Mouse (Mus musculus): Measurements from ENCODE around the gene Slc6a6. TPM values are rescaled to one million over a fixed set of nuclear protein-coding genes. Genes with fewer than 3 reads are reported as not detected.

The Slc6a6 gene
- total RNA-seq, 1 experiment from 2014 or later = 36.7 TPM

GRCm38 (mm10) chr6:91689231-91689630, 5.4 kb downstream of the Slc6a6 start:
- no peak for ATAC-seq (replicated peaks in 1 of 2; ENCODE audit: insufficient read depth in 1 of 2, low FRiP score in 2 of 2, low TSS enrichment in 1 of 2, low read depth in 1 of 2, poor library complexity in 2 of 2, severe bottlenecking in 2 of 2)

- ATAC-seq (replicated peaks in 1 of 2; ENCODE audit: insufficient read depth in 1 of 2, low FRiP score in 2 of 2, low TSS enrichment in 1 of 2, low read depth in 1 of 2, poor library complexity in 2 of 2, severe bottlenecking in 2 of 2) = no peak
Measured at GRCm38 (mm10) chr6:91690222-91690621, 6.4 kb downstream of the Slc6a6 start.

- ATAC-seq (replicated peaks in 1 of 2; ENCODE audit: insufficient read depth in 1 of 2, low FRiP score in 2 of 2, low TSS enrichment in 1 of 2, low read depth in 1 of 2, poor library complexity in 2 of 2, severe bottlenecking in 2 of 2) = no peak
Measured at GRCm38 (mm10) chr6:91690646-91691045, 6.8 kb downstream of the Slc6a6 start.

GRCm38 (mm10) chr6:91691576-91691975, 7.7 kb downstream of the Slc6a6 start:
- ATAC-seq (replicated peaks in 1 of 2; ENCODE audit: insufficient read depth in 1 of 2, low FRiP score in 2 of 2, low TSS enrichment in 1 of 2, low read depth in 1 of 2, poor library complexity in 2 of 2, severe bottlenecking in 2 of 2) = no peak

GRCm38 (mm10) chr6:91693301-91693886, 9.5 kb downstream of the Slc6a6 start:
- ATAC-seq (replicated peaks in 1 of 2; ENCODE audit: insufficient read depth in 1 of 2, low FRiP score in 2 of 2, low TSS enrichment in 1 of 2, low read depth in 1 of 2, poor library complexity in 2 of 2, severe bottlenecking in 2 of 2) = no peak

- no peak for ATAC-seq (replicated peaks in 1 of 2; ENCODE audit: insufficient read depth in 1 of 2, low FRiP score in 2 of 2, low TSS enrichment in 1 of 2, low read depth in 1 of 2, poor library complexity in 2 of 2, severe bottlenecking in 2 of 2)
Measured at GRCm38 (mm10) chr6:91694610-91695009, 10.8 kb downstream of the Slc6a6 start.

- ATAC-seq (replicated peaks in 1 of 2; ENCODE audit: insufficient read depth in 1 of 2, low FRiP score in 2 of 2, low TSS enrichment in 1 of 2, low read depth in 1 of 2, poor library complexity in 2 of 2, severe bottlenecking in 2 of 2) = peak; percentile 60 to 80
Measured at GRCm38 (mm10) chr6:91698831-91699230, 15.0 kb downstream of the Slc6a6 start.

- peak; percentile 52 to 68; a peak in 3 of 4 replicates for ATAC-seq (replicated peaks in 1 of 2; ENCODE audit: insufficient read depth in 1 of 2, low FRiP score in 2 of 2, low TSS enrichment in 1 of 2, low read depth in 1 of 2, poor library complexity in 2 of 2, severe bottlenecking in 2 of 2)
Measured at GRCm38 (mm10) chr6:91699482-91700200, 15.8 kb downstream of the Slc6a6 start.

GRCm38 (mm10) chr6:91700823-91701621, 17.2 kb downstream of the Slc6a6 start:
- no peak for ATAC-seq (replicated peaks in 1 of 2; ENCODE audit: insufficient read depth in 1 of 2, low FRiP score in 2 of 2, low TSS enrichment in 1 of 2, low read depth in 1 of 2, poor library complexity in 2 of 2, severe bottlenecking in 2 of 2)

- ATAC-seq (replicated peaks in 1 of 2; ENCODE audit: insufficient read depth in 1 of 2, low FRiP score in 2 of 2, low TSS enrichment in 1 of 2, low read depth in 1 of 2, poor library complexity in 2 of 2, severe bottlenecking in 2 of 2) = no peak
Measured at GRCm38 (mm10) chr6:91703459-91703858, 19.6 kb downstream of the Slc6a6 start.

- no peak for ATAC-seq (replicated peaks in 1 of 2; ENCODE audit: insufficient read depth in 1 of 2, low FRiP score in 2 of 2, low TSS enrichment in 1 of 2, low read depth in 1 of 2, poor library complexity in 2 of 2, severe bottlenecking in 2 of 2)
Measured at GRCm38 (mm10) chr6:91704446-91704845, 20.6 kb downstream of the Slc6a6 start.

- ATAC-seq (replicated peaks in 1 of 2; ENCODE audit: insufficient read depth in 1 of 2, low FRiP score in 2 of 2, low TSS enrichment in 1 of 2, low read depth in 1 of 2, poor library complexity in 2 of 2, severe bottlenecking in 2 of 2) = no peak
Measured at GRCm38 (mm10) chr6:91705651-91706050, 21.8 kb downstream of the Slc6a6 start.

- peak; percentile 88 to 89 for ATAC-seq (replicated peaks in 1 of 2; ENCODE audit: insufficient read depth in 1 of 2, low FRiP score in 2 of 2, low TSS enrichment in 1 of 2, low read depth in 1 of 2, poor library complexity in 2 of 2, severe bottlenecking in 2 of 2)
Measured at GRCm38 (mm10) chr6:91706072-91706776, 22.4 kb downstream of the Slc6a6 start.

GRCm38 (mm10) chr6:91707276-91707885, 23.5 kb downstream of the Slc6a6 start:
- ATAC-seq (replicated peaks in 1 of 2; ENCODE audit: insufficient read depth in 1 of 2, low FRiP score in 2 of 2, low TSS enrichment in 1 of 2, low read depth in 1 of 2, poor library complexity in 2 of 2, severe bottlenecking in 2 of 2) = peak in 1 of 2 experiments; percentile 21; a peak in 1 of 4 replicates

- ATAC-seq (replicated peaks in 1 of 2; ENCODE audit: insufficient read depth in 1 of 2, low FRiP score in 2 of 2, low TSS enrichment in 1 of 2, low read depth in 1 of 2, poor library complexity in 2 of 2, severe bottlenecking in 2 of 2) = no peak
Measured at GRCm38 (mm10) chr6:91707886-91708564, 24.2 kb downstream of the Slc6a6 start.

GRCm38 (mm10) chr6:91708919-91709318, 25.1 kb downstream of the Slc6a6 start:
- no peak for ATAC-seq (replicated peaks in 1 of 2; ENCODE audit: insufficient read depth in 1 of 2, low FRiP score in 2 of 2, low TSS enrichment in 1 of 2, low read depth in 1 of 2, poor library complexity in 2 of 2, severe bottlenecking in 2 of 2)

Measured in hematopoietic stem cell, adult 5-6 weeks (primary cell).